ENCODE assay signal across 21 mouse cellular contexts in genomic region chr2:32676821-32677220, GRCm38 (mm10). TPM values are rescaled to one million over a fixed set of nuclear protein-coding genes. Genes with fewer than 3 reads are reported as not detected.
DNase-seq lines count a peak whose midpoint lies in the region; ATAC-seq and TF ChIP-seq lines count a peak whose summit lies in the region.
"Had no signal": no experiment of that assay in that cellular context is flagged by ENCODE, and none has a peak within 500 bp of the region (broad histone marks: within the 10 kb centered on the region; RNA-seq: fewer than 3 reads in every experiment).

No protein-coding gene starts in this region.

- H3K27ac ChIP-seq in gastrocnemius, adult 2 months = no peak overlapping the region
- H3K27ac ChIP-seq in kidney, postnatal 0 days = no peak overlapping the region
- no peak overlapping the region for H3K27ac ChIP-seq in lung, postnatal 0 days (ENCODE audit: low read length)
- H3K27ac ChIP-seq: hindbrain, embryonic 12.5 days; kidney, embryonic 15.5 days; limb, embryonic 15.5 days; lung, embryonic 15.5 days had no signal

- ATAC-seq in kidney, postnatal 0 days (replicated peaks; ENCODE audit: low FRiP score, low read depth) = no peak
- no peak for ATAC-seq in lung, postnatal 0 days
- ATAC-seq: forebrain, embryonic 14.5 days; inflammation-experienced regulatory T-cells, adult 6 months had no signal

- intact Hi-C loops in gastrocnemius, adult 2 months (cut with DNase I) = no loop called here
- intact Hi-C loops in gastrocnemius, postnatal 14 days (cut with DNase I; ENCODE audit: low total_unique reads) = no loop called here

- no peaks in the 10 kb centered on the region for H3K4me1 ChIP-seq in kidney, postnatal 0 days (replicated peaks; ENCODE audit: insufficient read depth, low read length)
- no peaks in the 10 kb centered on the region for H3K4me1 ChIP-seq in lung, postnatal 0 days (ENCODE audit: insufficient read depth, low read depth, low read length)

- peak; percentile 31; the same call in 1 of the 2 replicates for TF ChIP-seq CTCF in gastrocnemius, adult 2 months (IDR thresholded peaks at IDR 0.05)
- TF ChIP-seq CTCF in kidney, postnatal 0 days (IDR thresholded peaks at IDR 0.05; ENCODE audit: low read depth) = peak; percentile 36; the same call in 1 of the 2 replicates
- TF ChIP-seq CTCF in lung, postnatal 0 days (IDR thresholded peaks at IDR 0.05) = peak; percentile 45

- no peak for DNase-seq in gastrocnemius, adult 2 months
- DNase-seq in gastrocnemius, postnatal 14 days = no peak
- DNase-seq in kidney, postnatal 0 days (ENCODE audit: low spot score) = no peak
- no peak for DNase-seq in kidney, postnatal 10 days
- no peak for DNase-seq in lung, postnatal 0 days (ENCODE audit: low spot score)
- DNase-seq in lung, postnatal 14 days = no peak
- no peak for DNase-seq in adrenal gland, adult 8-10 months
- DNase-seq in urinary bladder, postnatal 10 days (ENCODE audit: low spot score) = no peak
- DNase-seq: adrenal gland, postnatal 14 days; cerebellum, adult 8-10 months; cerebellum, postnatal 36 days; heart, postnatal 14 days; left cerebral cortex, postnatal 4 days had no signal

- H3K36me3 ChIP-seq in kidney, postnatal 0 days (ENCODE audit: insufficient read depth, low read length) = peaks cover 28% of the 10 kb centered on the region
- H3K36me3 ChIP-seq in lung, postnatal 0 days (ENCODE audit: insufficient read depth, low read length) = peaks cover 26% of the 10 kb centered on the region

- H3K9ac ChIP-seq in kidney, postnatal 0 days (ENCODE audit: low read depth, low read length) = no peak overlapping the region
- H3K9ac ChIP-seq in lung, postnatal 0 days (replicated peaks; ENCODE audit: low read depth) = no peak overlapping the region
- H3K9ac ChIP-seq: heart, embryonic 12.5 days; hindbrain, embryonic 12.5 days; kidney, embryonic 15.5 days; limb, embryonic 15.5 days; lung, embryonic 15.5 days had no signal

- no peak overlapping the region for H3K4me2 ChIP-seq in kidney, postnatal 0 days (ENCODE audit: low read length)
- no peak overlapping the region for H3K4me2 ChIP-seq in lung, postnatal 0 days (replicated peaks; ENCODE audit: low read depth, low read length)
- H3K4me2 ChIP-seq: heart, embryonic 12.5 days; hindbrain, embryonic 12.5 days; kidney, embryonic 15.5 days; limb, embryonic 15.5 days; lung, embryonic 15.5 days; midbrain, embryonic 11.5 days had no signal

- no peak for TF ChIP-seq EP300 in lung, postnatal 0 days (IDR thresholded peaks at IDR 0.05)

- H3K4me3 ChIP-seq in gastrocnemius, adult 2 months = no peak overlapping the region
- H3K4me3 ChIP-seq in kidney, postnatal 0 days (replicated peaks; ENCODE audit: low read depth, low read length) = no peak overlapping the region
- H3K4me3 ChIP-seq in lung, postnatal 0 days (ENCODE audit: low read depth, low read length) = no peak overlapping the region
- H3K4me3 ChIP-seq: heart, embryonic 12.5 days; hindbrain, embryonic 12.5 days; kidney, embryonic 15.5 days; limb, embryonic 15.5 days; lung, embryonic 15.5 days had no signal

- H3K27me3 ChIP-seq in kidney, postnatal 0 days (ENCODE audit: insufficient read depth, low read length) = no peaks in the 10 kb centered on the region
- H3K27me3 ChIP-seq in lung, postnatal 0 days (replicated peaks; ENCODE audit: insufficient read depth, low read length) = no peaks in the 10 kb centered on the region
- H3K27me3 ChIP-seq: heart, embryonic 12.5 days; hindbrain, embryonic 12.5 days; kidney, embryonic 15.5 days; limb, embryonic 15.5 days; lung, embryonic 15.5 days had no signal

- 94% methylated on average over 3 of the region's 3 CpGs for WGBS in kidney, postnatal 0 days
- whole genome bisulfite sequencing in lung, postnatal 0 days = 92% methylated on average over 3 of the region's 3 CpGs

- H3K9me3 ChIP-seq in kidney, postnatal 0 days (replicated peaks; ENCODE audit: low read length) = no peaks in the 10 kb centered on the region
- H3K9me3 ChIP-seq in lung, postnatal 0 days (ENCODE audit: low read length) = no peaks in the 10 kb centered on the region
- H3K9me3 ChIP-seq: heart, embryonic 12.5 days; kidney, embryonic 15.5 days; limb, embryonic 15.5 days; lung, embryonic 15.5 days had no signal

RNA-seq across cellular contexts. Expression of gene Fpgs, which starts 27.1 kb away (rescaled TPM):
- 1 to 10 TPM; 5.9 to 6.9 TPM for total RNA-seq in gastrocnemius, adult 2 months (2021)
- total RNA-seq in gastrocnemius, postnatal 14 days (2021) = 10 to 100 TPM in 1 of 2 experiments, 1 to 10 TPM in 1; 6.7 to 11.1 TPM
- polyA plus RNA-seq in kidney, postnatal 0 days (2015; fragmentation: Nextera tagmentation; extraction: Ambion mirVana) = 36.1 and 36.2 TPM in 2 replicates
- polyA plus RNA-seq in lung, postnatal 0 days (2015; fragmentation: Nextera tagmentation; extraction: Ambion mirVana) = 12.6 and 15.6 TPM in 2 replicates
- total RNA-seq in adrenal gland, adult 8-10 months (2022) = 10 to 100 TPM; 10.8 to 22.2 (median 18.7) TPM

RNA-seq across cellular contexts. Expression of gene Eng, which starts 30.4 kb away (rescaled TPM):
- total RNA-seq in gastrocnemius, adult 2 months (2021) = 10 to 100 TPM; 26.5 to 38.8 TPM
- total RNA-seq in gastrocnemius, postnatal 14 days (2021) = 10 to 100 TPM; 46.8 to 49.3 TPM
- polyA plus RNA-seq in kidney, postnatal 0 days (2015; fragmentation: Nextera tagmentation; extraction: Ambion mirVana) = 71.6 and 76.3 TPM in 2 replicates
- polyA plus RNA-seq in lung, postnatal 0 days (2015; fragmentation: Nextera tagmentation; extraction: Ambion mirVana) = 118 and 130 TPM in 2 replicates
- total RNA-seq in adrenal gland, adult 8-10 months (2022) = 100 to 1,000 TPM in 3 of 4 experiments, 10 to 100 TPM in 1; 96.0 to 134 (median 120) TPM
- polyA plus RNA-seq: inflammation-experienced regulatory T-cells, adult 6 months had no signal

RNA-seq across cellular contexts. Expression of gene Cdk9, which starts 36.1 kb away (rescaled TPM):
- total RNA-seq in gastrocnemius, adult 2 months (2021) = 10 to 100 TPM; 20.2 to 22.0 TPM
- 10 to 100 TPM; 21.3 to 23.9 TPM for total RNA-seq in gastrocnemius, postnatal 14 days (2021)
- 87.4 and 90.6 TPM in 2 replicates for polyA plus RNA-seq in kidney, postnatal 0 days (2015; fragmentation: Nextera tagmentation; extraction: Ambion mirVana)
- 62.8 and 68.7 TPM in 2 replicates for polyA plus RNA-seq in lung, postnatal 0 days (2015; fragmentation: Nextera tagmentation; extraction: Ambion mirVana)
- total RNA-seq in adrenal gland, adult 8-10 months (2022) = 100 to 1,000 TPM in 1 of 4 experiments, 10 to 100 TPM in 3; 80.8 to 110 (median 92.1) TPM

RNA-seq across cellular contexts. Expression of gene Sh2d3c, which starts 44.0 kb away (rescaled TPM):
- 10 to 100 TPM in 1 of 2 experiments, 1 to 10 TPM in 1; 4.4 to 12.0 TPM for total RNA-seq in gastrocnemius, adult 2 months (2021)
- 10 to 100 TPM; 10.2 to 16.1 TPM for total RNA-seq in gastrocnemius, postnatal 14 days (2021)
- 31.1 and 31.3 TPM in 2 replicates for polyA plus RNA-seq in kidney, postnatal 0 days (2015; fragmentation: Nextera tagmentation; extraction: Ambion mirVana)
- polyA plus RNA-seq in lung, postnatal 0 days (2015; fragmentation: Nextera tagmentation; extraction: Ambion mirVana) = 51.8 and 53.5 TPM in 2 replicates
- 10 to 100 TPM; 12.4 to 23.9 (median 18.0) TPM for total RNA-seq in adrenal gland, adult 8-10 months (2022)

RNA-seq across cellular contexts. Expression of gene Ak1, which starts 55.3 kb away (rescaled TPM):
- 1,000 to 10,000 TPM; 1,555 to 1,869 TPM for total RNA-seq in gastrocnemius, adult 2 months (2021)
- 1,000 to 10,000 TPM; 1,800 to 1,917 TPM for total RNA-seq in gastrocnemius, postnatal 14 days (2021)
- polyA plus RNA-seq in kidney, postnatal 0 days (2015; fragmentation: Nextera tagmentation; extraction: Ambion mirVana) = 38.7 and 41.6 TPM in 2 replicates
- polyA plus RNA-seq in lung, postnatal 0 days (2015; fragmentation: Nextera tagmentation; extraction: Ambion mirVana) = 31.7 and 36.3 TPM in 2 replicates
- total RNA-seq in adrenal gland, adult 8-10 months (2022) = 10 to 100 TPM; 24.1 to 57.3 (median 40.1) TPM
